Mouse (Mus musculus) hindbrain, embryonic 11.5 days (tissue): ENCODE data around the gene Zdhhc14. TPM values are rescaled to one million over a fixed set of nuclear protein-coding genes. Genes with fewer than 3 reads are reported as not detected.

Experiments used
- ATAC-seq: fragments of 200-750 bp; cut with Nextera tagmentation; 2 replicates; pipeline ENCODE4 v1.8.0; 2017; ENCODE audit warnings: mild to moderate bottlenecking, moderate TSS enrichment, moderate library complexity; ENCODE audit not compliant: low FRiP score
- DNase-seq: peaks from one replicate; pipeline ENCODE4 v3.0.0-alpha.2; 2015; ENCODE audit warnings: low spot score
- H3K27ac ChIP-seq: fragments of 300-500 bp; sonication (generic); 2 replicates; pipeline ENCODE4 v1.5.1; 2014; ENCODE audit warnings: mild to moderate bottlenecking, low read depth, low read length
- H3K27me3 ChIP-seq: fragments of 300-500 bp; sonication (generic); 2 replicates; pipeline ENCODE4 v1.6.1; 2014; ENCODE audit warnings: mild to moderate bottlenecking, low read length, moderate library complexity, mixed read lengths; ENCODE audit not compliant: control insufficient read depth, insufficient read depth
- H3K36me3 ChIP-seq: fragments of 300-500 bp; sonication (generic); 2 replicates; pipeline ENCODE4 v1.6.1; 2014; ENCODE audit warnings: mild to moderate bottlenecking, low read length, moderate library complexity, mixed read lengths; ENCODE audit not compliant: control insufficient read depth, insufficient read depth
- H3K4me1 ChIP-seq: fragments of 300-500 bp; sonication (generic); replicated peaks from 2 replicates; pipeline ENCODE4 v1.6.1; 2014; ENCODE audit warnings: low read length, mixed read lengths; ENCODE audit not compliant: control insufficient read depth, insufficient read depth
- H3K4me2 ChIP-seq: fragments of 300-500 bp; sonication (generic); replicated peaks from 2 replicates; pipeline ENCODE4 v1.6.1; 2014; ENCODE audit warnings: mild to moderate bottlenecking, low read depth, low read length
- H3K4me3 ChIP-seq: fragments of 300-500 bp; sonication (generic); 2 replicates; pipeline ENCODE4 v1.5.1; 2014; ENCODE audit warnings: low read depth, low read length
- H3K9ac ChIP-seq: fragments of 300-500 bp; sonication (generic); 2 replicates; pipeline ENCODE4 v1.6.1; 2014; ENCODE audit warnings: low read depth, low read length
- H3K9me3 ChIP-seq: fragments of 300-500 bp; sonication (generic); 2 replicates; pipeline ENCODE4 v1.6.1; 2016; ENCODE audit warnings: low read length; ENCODE audit not compliant: control insufficient read depth
- WGBS: fragments of 180-500 bp; shearing (Covaris S2); extraction: QIAGEN DNeasy Blood & Tissue Kit; methylation state at CpG from one replicate; pipeline ENCODE4 v1.1.7; 2014; 5-methylcytosine and 5-hydroxymethylcytosine counted together
- polyA plus RNA-seq: library from polyadenylated mRNA; unstranded; fragments of >200 nt; fragmentation: Nextera tagmentation; extraction: Ambion mirVana; gene quantifications from 2 replicates; pipeline ENCODE4 v1.2.1, GENCODE M21; 2014

Zdhhc14 gene
- polyA plus RNA-seq, 1 experiment from 2014 or later: 2.6 TPM

- no peak overlapping the region for H3K27ac ChIP-seq
- ATAC-seq (no peak), DNase-seq (no peak)
- H3K4me3 ChIP-seq: no peak overlapping the region
- no peaks in the 10 kb centered on the region for H3K27me3 ChIP-seq
- H3K9ac ChIP-seq: no peak overlapping the region
- no peak overlapping the region for H3K4me2 ChIP-seq
- no peaks in the 10 kb centered on the region for H3K4me1 ChIP-seq
- no peaks in the 10 kb centered on the region for H3K36me3 ChIP-seq
- WGBS: 80% methylated on average over 5 of the region's 5 CpGs
- no peaks in the 10 kb centered on the region for H3K9me3 ChIP-seq
Observed at GRCm38 (mm10) chr17:5595068-5595467, 102.7 kb downstream of the Zdhhc14 start.

- no peaks in the 10 kb centered on the region for H3K4me1 ChIP-seq
- DNase-seq: no peak
- no peak overlapping the region for H3K9ac ChIP-seq
- no peaks in the 10 kb centered on the region for H3K27me3 ChIP-seq
- H3K4me2 ChIP-seq: no peak overlapping the region
- H3K36me3 ChIP-seq: no peaks in the 10 kb centered on the region
- no peak for ATAC-seq
- H3K27ac ChIP-seq: no peak overlapping the region
- H3K4me3 ChIP-seq: no peak overlapping the region
- 52% methylated on average over 3 of the region's 3 CpGs for WGBS
- no peaks in the 10 kb centered on the region for H3K9me3 ChIP-seq
Observed at GRCm38 (mm10) chr17:5596490-5596889, 104.1 kb downstream of the Zdhhc14 start.

GRCm38 (mm10) chr17:5598999-5599398, 106.6 kb downstream of the Zdhhc14 start:
- Histone ChIP-seq H3K9ac (no peak overlapping the region), H3K27ac (no peak overlapping the region), H3K27me3 (no peaks in the 10 kb centered on the region), H3K36me3 (no peaks in the 10 kb centered on the region), H3K4me2 (no peak overlapping the region), H3K4me1 (no peaks in the 10 kb centered on the region), H3K4me3 (no peak overlapping the region), H3K9me3 (no peaks in the 10 kb centered on the region)
- DNase-seq (no peak), ATAC-seq (no peak)
- 80% methylated on average over 4 of the region's 4 CpGs for whole genome bisulfite sequencing

DNA sequence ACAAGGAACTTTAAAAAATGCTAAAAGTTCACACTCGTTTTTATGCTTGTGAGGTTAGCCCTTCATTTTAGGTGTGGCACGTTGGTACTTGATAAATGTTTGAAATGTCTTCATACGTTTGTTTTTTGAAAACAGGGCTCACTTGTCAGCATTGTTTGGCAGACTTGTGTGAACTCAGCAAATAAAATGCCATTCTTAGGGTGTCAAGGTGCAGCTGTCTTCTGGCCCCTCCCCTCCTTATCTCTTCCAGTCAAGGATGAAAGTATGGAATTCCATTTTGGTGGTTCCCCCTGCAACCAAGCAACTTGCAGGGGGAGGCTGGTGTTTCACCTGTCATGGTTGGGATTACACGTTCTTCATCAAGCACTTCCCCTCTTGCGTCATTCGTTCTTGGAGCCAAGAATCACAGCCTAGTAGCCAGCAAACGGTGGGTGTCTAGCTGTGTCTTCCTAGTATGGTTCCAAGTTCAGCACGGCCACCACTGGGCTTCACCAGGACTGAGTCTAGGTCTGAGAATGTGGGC, 108.2 kb downstream of the Zdhhc14 start:
- no peaks in the 10 kb centered on the region for H3K36me3 ChIP-seq

DNA sequence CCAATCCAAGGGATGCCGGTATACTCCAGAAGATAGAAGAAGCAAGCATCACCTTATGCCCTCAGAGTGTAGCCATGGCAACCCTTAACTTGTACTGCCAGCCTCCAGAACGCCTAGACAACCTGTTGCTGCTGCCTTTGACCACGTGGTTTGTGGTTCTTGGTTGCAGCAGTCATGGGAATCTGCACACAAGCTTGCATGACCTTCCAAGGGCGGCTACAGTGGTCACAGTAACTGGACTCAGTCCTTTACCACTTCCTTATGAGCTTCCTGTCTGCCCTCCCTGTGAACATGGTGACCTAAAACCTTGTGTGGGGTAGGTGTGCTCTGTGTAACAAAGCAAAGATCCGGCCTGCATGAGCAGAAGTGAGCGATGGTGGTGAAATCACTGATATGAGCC, 109.6 kb downstream of the Zdhhc14 start:
- H3K9ac ChIP-seq: no peak overlapping the region
- no peaks in the 10 kb centered on the region for H3K27me3 ChIP-seq
- DNase-seq: no peak
- no peak overlapping the region for H3K4me2 ChIP-seq
- H3K9me3 ChIP-seq: no peaks in the 10 kb centered on the region
- H3K36me3 ChIP-seq: no peaks in the 10 kb centered on the region
- ATAC-seq: no peak
- no peaks in the 10 kb centered on the region for H3K4me1 ChIP-seq
- no peak overlapping the region for H3K4me3 ChIP-seq
- no peak overlapping the region for H3K27ac ChIP-seq
- 85% methylated on average over 6 of the region's 6 CpGs for WGBS

More for the DNA sequence above, 108.2 kb downstream of the Zdhhc14 start:
- DNase-seq (no peak), ATAC-seq (no peak)
- Histone ChIP-seq H3K27ac (no peak overlapping the region), H3K4me3 (no peak overlapping the region), H3K4me1 (no peaks in the 10 kb centered on the region), H3K4me2 (no peak overlapping the region), H3K9ac (no peak overlapping the region), H3K9me3 (no peaks in the 10 kb centered on the region), H3K27me3 (no peaks in the 10 kb centered on the region)
- 86% methylated on average over 8 of the region's 8 CpGs for WGBS

DNA sequence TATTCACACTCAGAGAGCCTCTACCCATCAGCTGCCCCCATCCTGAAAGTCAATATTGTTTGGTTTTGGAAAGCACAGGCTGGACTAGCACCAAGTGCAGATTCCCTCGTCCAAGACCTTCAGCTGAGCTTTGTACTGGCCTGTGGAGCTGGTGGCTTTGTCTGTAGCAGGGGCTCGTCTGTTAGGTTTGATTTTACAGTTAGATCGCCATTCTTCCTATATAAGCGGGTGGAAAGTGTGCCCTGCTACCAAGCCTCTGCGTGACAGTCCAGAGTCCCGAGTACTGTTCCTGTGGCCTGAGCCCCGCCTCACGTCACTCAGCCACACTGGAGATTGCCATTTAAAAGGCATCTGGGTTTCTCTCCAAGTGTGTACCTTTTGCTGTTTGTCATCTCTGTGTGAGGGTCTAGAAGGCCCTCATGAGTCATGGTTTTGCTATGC, 113.8 kb downstream of the Zdhhc14 start:
- 67% methylated on average over 8 of the region's 8 CpGs for WGBS
- no peaks in the 10 kb centered on the region for H3K36me3 ChIP-seq
- H3K27me3 ChIP-seq: no peaks in the 10 kb centered on the region
- H3K9ac ChIP-seq: no peak overlapping the region
- H3K4me2 ChIP-seq: no peak overlapping the region
- ATAC-seq (no peak), DNase-seq (peak; percentile 21)
- H3K9me3 ChIP-seq: no peaks in the 10 kb centered on the region
- no peak overlapping the region for H3K27ac ChIP-seq
- H3K4me1 ChIP-seq: no peaks in the 10 kb centered on the region
- no peak overlapping the region for H3K4me3 ChIP-seq

- no peak overlapping the region for H3K9ac ChIP-seq
- no peaks in the 10 kb centered on the region for H3K36me3 ChIP-seq
- H3K9me3 ChIP-seq: no peaks in the 10 kb centered on the region
- no peaks in the 10 kb centered on the region for H3K4me1 ChIP-seq
- no peak overlapping the region for H3K27ac ChIP-seq
- no peak for ATAC-seq
- no peak for DNase-seq
- H3K4me3 ChIP-seq: no peak overlapping the region
- no peaks in the 10 kb centered on the region for H3K27me3 ChIP-seq
- 87% methylated on average over 7 of the region's 7 CpGs for WGBS
- no peak overlapping the region for H3K4me2 ChIP-seq
Observed at GRCm38 (mm10) chr17:5607352-5607751, 115.0 kb downstream of the Zdhhc14 start.

DNA sequence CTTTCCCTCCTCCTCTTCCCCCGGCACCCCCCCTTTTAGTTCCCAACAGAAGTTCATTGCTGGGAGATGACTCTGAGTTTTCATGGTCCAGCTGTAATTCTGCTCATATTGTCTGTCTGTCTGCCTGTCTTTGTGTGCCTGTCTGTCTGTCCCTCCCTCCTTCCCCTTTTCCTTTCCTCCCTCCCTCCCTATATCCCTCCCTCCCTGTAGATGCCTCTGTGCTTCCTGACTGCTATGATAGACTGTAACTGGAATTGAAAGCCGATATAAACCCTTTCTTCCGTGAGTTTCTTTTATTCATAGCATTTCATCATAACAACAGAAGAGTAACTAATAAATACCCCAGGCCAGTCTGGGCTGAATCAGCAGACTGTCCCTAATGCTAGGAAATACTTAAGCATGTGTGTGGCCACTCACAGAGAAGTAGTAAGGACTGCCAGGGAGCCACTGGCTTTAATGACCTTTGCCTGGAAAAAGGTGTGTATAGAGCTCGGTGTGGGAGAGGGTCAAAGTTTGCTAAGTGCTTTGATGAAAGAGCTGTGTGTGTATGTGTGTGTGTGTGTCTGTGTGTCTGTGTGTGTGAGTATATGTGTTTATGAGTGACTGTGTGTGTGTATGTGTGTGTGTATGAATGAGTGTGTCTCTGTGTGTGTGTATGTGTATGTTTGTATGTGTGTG, 117.7 kb downstream of the Zdhhc14 start:
- DNase-seq: no peak
- no peak overlapping the region for H3K27ac ChIP-seq
- no peak overlapping the region for H3K9ac ChIP-seq
- no peaks in the 10 kb centered on the region for H3K36me3 ChIP-seq
- H3K9me3 ChIP-seq: no peaks in the 10 kb centered on the region
- no peaks in the 10 kb centered on the region for H3K27me3 ChIP-seq
- H3K4me1 ChIP-seq: no peaks in the 10 kb centered on the region
- no peak for ATAC-seq
- H3K4me2 ChIP-seq: no peak overlapping the region
- WGBS: 90% methylated on average over 3 of the region's 4 CpGs
- H3K4me3 ChIP-seq: no peak overlapping the region

- WGBS: 76% methylated on average over 4 of the region's 4 CpGs
- Histone ChIP-seq H3K27me3 (no peaks in the 10 kb centered on the region), H3K27ac (no peak overlapping the region), H3K9me3 (no peaks in the 10 kb centered on the region), H3K9ac (no peak overlapping the region), H3K4me1 (no peaks in the 10 kb centered on the region), H3K4me2 (no peak overlapping the region), H3K36me3 (no peaks in the 10 kb centered on the region), H3K4me3 (no peak overlapping the region)
- DNase-seq (no peak), ATAC-seq (no peak)
Observed at GRCm38 (mm10) chr17:5612236-5612635, 119.9 kb downstream of the Zdhhc14 start.
